Mouse (Mus musculus) megakaryocyte, embryonic 14.5 days (primary cell): ENCODE measurements around the gene Ccnb1. TPM values are rescaled to one million over a fixed set of nuclear protein-coding genes. Genes with fewer than 3 reads are reported as not detected.
A peak's percentile ranks its signal among the peaks of the same experiment; 100 is the strongest.
"Not testable (repeated sequence)": the region's sequence is repeated elsewhere in the genome, so short reads cannot be mapped to it uniquely, and the experiment has no call there.

Source experiments
- H3K27me3 ChIP-seq: replicated peaks from 2 replicates; pipeline ENCODE3; 2012; ENCODE audit warnings: inconsistent platforms
- H3K36me3 ChIP-seq: replicated peaks from 2 replicates; pipeline ENCODE3; 2012; ENCODE audit warnings: low read length, inconsistent platforms, mixed read lengths
- H3K4me1 ChIP-seq: 2 replicates; pipeline ENCODE4 v1.6.1; 2012; ENCODE audit warnings: inconsistent platforms
- H3K4me3 ChIP-seq: replicated peaks from 2 replicates; pipeline ENCODE3; 2012; ENCODE audit warnings: moderate library complexity, mild to moderate bottlenecking, inconsistent platforms
- H3K9me3 ChIP-seq: 2 replicates; pipeline ENCODE4 v1.6.1; 2012; ENCODE audit warnings: inconsistent platforms
- FLI1 ChIP-seq: IDR thresholded peaks from 2 replicates; pipeline ENCODE4 v1.6.1; 2012; ENCODE audit warnings: low read length, inconsistent platforms, mixed read lengths
- GATA1 ChIP-seq: IDR thresholded peaks from 3 replicates; pipeline ENCODE4 v1.6.1; 2012; ENCODE audit warnings: mixed read lengths, low read length, inconsistent platforms, borderline replicate concordance
- polyA plus RNA-seq: library from polyadenylated mRNA; stranded (reverse); fragments of >175 nt; gene quantifications from 2 replicates; pipeline ENCODE4 v1.2.3, GENCODE M21; 2012; ENCODE audit warnings: low replicate concordance; ENCODE audit not compliant: insufficient read depth

The Ccnb1 gene
- polyA plus RNA-seq, 1 experiment, result 3.9 TPM

DNA sequence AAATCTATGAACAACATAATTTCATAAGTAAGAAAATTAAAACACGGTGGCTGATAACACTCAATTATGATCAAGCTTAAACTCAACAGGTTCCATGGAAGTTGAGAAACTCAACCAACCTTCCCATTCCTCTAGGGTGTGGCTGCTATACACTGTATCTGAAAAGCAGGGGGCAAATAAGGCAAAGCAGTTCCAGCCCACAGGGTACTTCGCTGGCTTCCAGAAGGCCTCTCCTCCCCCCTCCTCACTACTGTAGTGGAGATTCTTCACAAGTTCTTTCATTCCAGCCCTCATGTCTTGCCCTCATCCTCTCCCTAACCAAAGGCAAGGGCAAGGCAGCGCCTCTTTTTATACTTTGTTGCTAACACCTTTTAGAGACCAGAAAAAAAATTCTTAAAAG lies 37.5 kb upstream of the Ccnb1 start:
- Histone ChIP-seq H3K9me3 (no peaks in the 10 kb centered on the region), H3K4me1 (peaks cover 6% of the 10 kb centered on the region; the same call in 1 of the 2 replicates), H3K27me3 (no peaks in the 10 kb centered on the region), H3K36me3 (peaks cover 94% of the 10 kb centered on the region), H3K4me3 (no peak overlapping the region)
- TF ChIP-seq FLI1 (no peak), GATA1 (no peak)

DNA sequence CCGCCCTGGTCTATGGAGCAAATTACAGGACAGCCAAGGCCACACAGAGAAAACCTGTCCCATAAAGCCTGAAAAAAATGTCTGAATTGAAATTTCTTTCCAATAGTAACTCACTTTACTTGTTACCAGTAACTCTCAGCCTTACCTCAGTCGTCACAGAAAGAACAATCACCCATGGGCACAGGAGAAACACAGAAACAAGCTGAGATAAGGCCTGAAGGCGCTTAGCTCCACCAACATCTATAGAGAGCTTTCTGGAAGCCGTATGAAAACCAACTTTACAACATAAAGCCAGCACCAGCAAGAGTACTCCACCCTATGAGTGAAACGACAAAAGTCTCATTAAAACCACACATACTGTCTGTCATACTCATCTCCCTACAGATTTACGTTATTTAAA lies 28.1 kb upstream of the Ccnb1 start:
- Histone ChIP-seq H3K4me1 (no peaks in the 10 kb centered on the region), H3K36me3 (peaks cover 89% of the 10 kb centered on the region), H3K27me3 (no peaks in the 10 kb centered on the region), H3K4me3 (no peak overlapping the region), H3K9me3 (no peaks in the 10 kb centered on the region)
- TF ChIP-seq FLI1, result no peak
- no peak for TF ChIP-seq GATA1

DNA sequence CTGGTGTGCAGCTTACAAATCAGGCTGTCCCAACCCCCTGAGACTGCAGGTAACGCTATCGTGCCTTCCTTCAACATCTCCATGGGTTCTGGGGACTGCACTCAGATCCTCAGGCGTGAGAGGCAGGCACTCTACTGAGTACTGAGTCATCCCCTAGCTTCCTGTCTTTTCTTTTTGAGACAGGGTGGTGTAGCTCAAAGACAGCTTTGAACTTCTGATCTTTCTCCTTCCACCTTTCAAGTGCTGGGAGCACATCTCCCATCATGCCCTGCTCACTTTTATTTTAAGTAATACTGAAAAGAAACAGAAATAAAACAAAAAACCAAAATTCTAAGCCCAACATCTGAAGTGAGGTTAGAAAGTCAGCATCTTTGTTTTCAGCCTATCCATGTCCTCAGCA lies 19.4 kb upstream of the Ccnb1 start:
- H3K36me3 ChIP-seq, result peaks cover 93% of the 10 kb centered on the region
- no peaks in the 10 kb centered on the region for H3K27me3 ChIP-seq
- peaks cover 13% of the 10 kb centered on the region for H3K4me1 ChIP-seq
- H3K9me3 ChIP-seq, result no peaks in the 10 kb centered on the region
- H3K4me3 ChIP-seq, result no peak overlapping the region
- no peak for TF ChIP-seq GATA1
- no peak for TF ChIP-seq FLI1

DNA sequence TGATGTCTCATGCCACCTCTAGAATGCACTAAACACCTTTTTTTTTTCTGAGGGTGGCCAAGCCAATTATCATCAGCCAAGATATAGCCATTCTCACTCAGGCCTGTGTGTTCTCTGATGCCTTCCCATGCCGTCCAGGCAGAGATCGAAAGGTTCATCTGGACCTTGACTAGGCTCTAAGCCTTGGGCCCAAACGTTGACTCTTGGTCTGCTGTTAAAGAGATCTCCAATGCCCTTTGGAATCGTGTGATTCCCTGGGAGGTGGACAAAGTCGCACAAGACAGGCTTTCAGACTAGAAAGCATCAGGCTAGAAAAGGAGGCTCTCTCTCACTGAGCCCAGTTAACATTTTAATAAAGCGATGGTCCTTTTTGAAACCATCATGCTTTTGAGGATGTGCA lies 10.8 kb upstream of the Ccnb1 start:
- Histone ChIP-seq H3K4me3 (no peak overlapping the region), H3K9me3 (peaks cover 9% of the 10 kb centered on the region; the same call in 1 of the 2 replicates), H3K36me3 (peaks cover 28% of the 10 kb centered on the region), H3K27me3 (no peaks in the 10 kb centered on the region), H3K4me1 (peaks cover 19% of the 10 kb centered on the region)
- TF ChIP-seq FLI1 (no peak), GATA1 (no peak)

DNA sequence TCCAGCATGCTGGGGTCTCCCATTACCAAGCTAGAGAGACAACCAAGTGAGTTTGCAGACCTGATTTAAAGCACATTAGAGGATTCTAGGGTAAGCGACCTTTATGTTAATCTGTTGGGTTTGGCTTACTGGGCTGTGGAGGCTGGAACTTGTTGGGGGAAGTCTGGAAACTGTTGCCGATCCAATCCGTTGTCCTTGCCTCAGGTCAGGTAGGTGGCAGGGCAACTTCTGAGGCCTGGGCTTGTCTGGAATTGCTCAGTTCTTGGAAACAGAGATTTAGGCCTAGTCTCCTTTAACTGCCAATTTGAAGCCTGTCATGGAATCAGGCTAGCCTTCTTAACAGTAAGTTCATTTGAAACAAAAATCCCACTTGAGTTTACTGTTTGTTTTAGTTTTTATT lies 2.7 kb upstream of the Ccnb1 start:
- Histone ChIP-seq H3K9me3 (peaks cover 11% of the 10 kb centered on the region; the same call in 1 of the 2 replicates), H3K27me3 (no peaks in the 10 kb centered on the region), H3K36me3 (peaks cover 6% of the 10 kb centered on the region), H3K4me1 (peaks cover 34% of the 10 kb centered on the region), H3K4me3 (no peak overlapping the region)
- TF ChIP-seq FLI1 (no peak), GATA1 (no peak)

DNA sequence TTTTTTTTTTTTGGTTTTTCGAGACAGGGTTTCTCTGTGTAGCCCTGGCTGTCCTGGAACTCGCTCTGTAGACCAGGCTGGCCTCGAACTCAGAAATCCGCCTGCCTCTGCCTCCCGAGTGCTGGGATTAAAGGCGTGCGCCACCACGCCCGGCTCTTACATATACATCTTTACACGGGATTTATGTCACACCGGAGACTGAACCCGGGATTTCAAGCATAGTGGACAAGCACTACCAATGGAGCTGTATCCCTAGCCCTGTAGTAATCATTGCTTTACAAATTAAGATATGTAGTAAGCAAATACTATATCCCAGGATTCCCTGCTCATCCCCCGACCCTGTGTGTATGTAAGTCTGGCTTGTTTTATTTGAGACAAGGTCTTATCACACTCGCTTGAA lies 1.7 kb upstream of the Ccnb1 start:
- Histone ChIP-seq H3K4me1 (peaks cover 34% of the 10 kb centered on the region), H3K9me3 (peaks cover 11% of the 10 kb centered on the region; the same call in 1 of the 2 replicates), H3K36me3 (peaks cover 15% of the 10 kb centered on the region)
- H3K4me3 ChIP-seq, H3K27me3 ChIP-seq: not testable (repeated sequence)

DNA sequence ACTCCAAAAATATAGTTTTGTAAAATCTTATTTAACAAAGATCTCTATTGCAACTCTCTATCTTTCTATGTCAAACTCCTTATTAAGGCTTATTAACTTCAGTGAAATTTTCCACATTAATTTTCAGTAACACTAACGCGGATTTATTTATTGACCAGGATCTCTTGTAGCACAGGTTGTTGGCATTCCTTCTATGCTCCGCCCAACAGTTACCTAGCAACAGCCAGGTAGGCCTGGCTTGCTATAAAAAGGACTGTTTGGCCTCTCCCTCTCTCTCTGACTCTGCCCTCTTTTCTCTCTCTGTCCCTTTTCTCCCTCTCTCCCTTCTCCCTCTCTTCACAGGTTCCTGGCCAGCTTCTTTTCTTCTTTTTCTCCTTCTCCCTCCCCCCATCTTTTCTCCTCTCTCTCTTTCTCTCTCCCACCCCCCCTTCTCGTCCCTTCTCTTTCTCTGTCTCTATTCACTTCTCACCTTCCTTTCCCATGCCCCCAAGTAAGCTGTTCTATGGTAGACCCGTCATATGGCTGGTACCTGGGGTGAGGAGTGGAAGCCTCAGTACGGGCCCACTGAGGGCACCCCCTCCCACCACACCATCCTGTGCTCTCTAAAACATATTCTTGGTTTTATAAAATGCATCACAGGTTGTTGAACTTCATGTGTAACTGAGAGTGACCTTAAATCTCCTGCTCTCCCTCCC lies 1.1 kb upstream of the Ccnb1 start:
- peaks cover 21% of the 10 kb centered on the region for H3K36me3 ChIP-seq
- TF ChIP-seq GATA1 (no peak), FLI1 (no peak)
- no peak overlapping the region for H3K4me3 ChIP-seq
- H3K27me3 ChIP-seq, result no peaks in the 10 kb centered on the region
- H3K9me3 ChIP-seq, result peaks cover 8% of the 10 kb centered on the region; the same call in 1 of the 2 replicates
- H3K4me1 ChIP-seq, result peaks cover 35% of the 10 kb centered on the region

DNA sequence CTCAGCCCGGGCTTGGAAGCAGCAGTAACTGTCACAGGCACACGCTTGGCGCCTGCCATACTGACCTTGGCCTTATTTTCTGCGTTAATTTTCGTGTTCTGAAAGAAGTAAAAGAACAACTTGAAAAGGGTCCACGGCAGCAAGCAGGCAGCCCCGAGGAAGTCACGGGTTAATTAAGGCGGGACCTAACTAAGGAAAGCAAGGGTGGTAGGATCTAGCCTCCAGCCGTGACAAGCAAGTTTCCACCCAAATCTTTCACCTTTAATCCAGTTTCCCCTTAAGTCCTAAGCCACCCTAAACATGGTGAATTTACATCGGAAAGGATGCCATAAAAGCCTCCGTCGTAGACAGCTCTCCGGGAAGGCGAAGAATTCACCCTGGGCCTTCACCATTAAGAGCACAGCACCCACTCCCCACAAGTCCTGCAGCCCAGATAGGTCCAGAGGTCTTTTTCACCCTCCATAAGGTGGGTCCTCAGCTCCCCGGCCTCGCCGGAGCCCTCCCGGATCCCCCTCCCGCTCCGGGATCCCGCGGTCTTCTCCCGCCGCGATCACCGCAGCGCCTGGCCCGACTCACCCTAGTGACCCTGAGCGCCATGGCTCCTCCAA lies 460 bp downstream of the Ccnb1 start:
- Histone ChIP-seq H3K27me3 (no peaks in the 10 kb centered on the region), H3K9me3 (no peaks in the 10 kb centered on the region), H3K36me3 (peaks cover 36% of the 10 kb centered on the region), H3K4me1 (peaks cover 38% of the 10 kb centered on the region), H3K4me3 (peak overlapping the region; percentile 91)
- no peak for TF ChIP-seq FLI1

DNA sequence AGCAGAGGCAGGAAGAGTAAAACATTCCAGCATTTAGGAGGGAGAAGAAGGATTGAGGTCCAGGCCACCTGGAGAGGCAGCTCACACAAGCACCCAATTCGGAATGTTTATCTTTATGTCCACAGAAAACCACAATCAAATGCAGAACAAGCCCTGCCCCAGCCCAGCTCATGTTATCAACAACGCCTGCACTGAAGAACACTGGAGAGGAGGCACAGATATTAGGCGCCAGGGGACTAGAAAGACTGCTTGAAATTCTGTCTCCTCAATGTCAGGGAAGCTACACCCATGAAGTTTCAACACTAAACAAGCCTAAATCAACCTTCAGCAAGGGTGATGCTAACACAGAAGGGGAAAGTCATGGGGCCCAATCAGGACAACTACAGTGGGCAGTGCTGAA lies 8.9 kb downstream of the Ccnb1 start:
- H3K4me1 ChIP-seq, result peaks cover 37% of the 10 kb centered on the region
- no peak overlapping the region for H3K4me3 ChIP-seq
- H3K27me3 ChIP-seq, result no peaks in the 10 kb centered on the region
- peaks cover 43% of the 10 kb centered on the region for H3K36me3 ChIP-seq
- TF ChIP-seq FLI1 (no peak), GATA1 (no peak)
- no peaks in the 10 kb centered on the region for H3K9me3 ChIP-seq

DNA sequence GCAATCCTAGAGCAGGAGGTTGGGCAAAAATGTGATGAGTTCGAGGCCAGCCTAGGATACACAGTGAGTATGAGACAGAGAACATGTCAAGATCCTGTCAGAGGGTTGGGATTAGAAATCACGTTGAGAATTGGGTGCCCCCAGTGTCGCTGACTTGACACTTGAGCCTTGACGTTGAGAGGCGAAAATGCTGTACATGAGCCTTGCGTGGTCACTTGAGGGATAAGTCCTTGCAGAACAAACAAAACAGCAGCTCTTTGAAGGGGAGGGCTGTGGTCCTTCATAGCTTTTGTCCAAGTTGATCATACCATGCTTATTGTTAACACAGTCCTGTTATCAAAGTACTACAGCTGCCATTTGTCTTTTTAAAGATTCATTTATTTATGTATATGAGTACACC lies 9.7 kb downstream of the Ccnb1 start:
- peaks cover 41% of the 10 kb centered on the region for H3K36me3 ChIP-seq

DNA sequence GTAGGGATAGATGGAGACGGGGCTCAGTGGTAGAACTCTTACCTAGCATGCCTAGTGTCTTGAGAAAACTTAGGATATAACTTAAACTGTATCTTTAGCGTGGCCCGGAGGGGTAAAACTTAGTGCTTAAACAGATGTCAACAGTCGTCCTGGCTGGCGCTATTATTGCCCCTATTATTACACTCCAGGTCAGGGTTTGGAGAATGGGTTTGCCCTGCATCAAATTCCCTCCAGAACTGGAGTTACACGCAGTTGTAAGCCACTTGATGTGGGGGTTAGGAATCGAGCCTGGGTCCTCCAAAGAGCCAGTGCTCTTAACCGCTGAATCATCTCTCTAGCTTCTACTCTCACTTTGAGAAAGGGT lies 10.3 kb downstream of the Ccnb1 start:
- TF ChIP-seq FLI1 (no peak), GATA1 (no peak)
- Histone ChIP-seq H3K4me3 (peak overlapping the region; percentile 99), H3K36me3 (peaks cover 41% of the 10 kb centered on the region), H3K4me1 (peaks cover 34% of the 10 kb centered on the region), H3K9me3 (no peaks in the 10 kb centered on the region), H3K27me3 (no peaks in the 10 kb centered on the region)

More for the DNA sequence above, 9.7 kb downstream of the Ccnb1 start:
- H3K4me3 ChIP-seq, result peak overlapping the region; percentile 99
- no peaks in the 10 kb centered on the region for H3K9me3 ChIP-seq
- H3K4me1 ChIP-seq, result peaks cover 34% of the 10 kb centered on the region
- TF ChIP-seq FLI1 (no peak), GATA1 (no peak)
- H3K27me3 ChIP-seq, result no peaks in the 10 kb centered on the region
